Mouse (Mus musculus): Measurements from ENCODE around the gene Mga.

- TF ChIP-seq CTCF (IDR thresholded peaks at IDR 0.05): no peak
- TF ChIP-seq EP300 (IDR thresholded peaks at IDR 0.05): no peak
These were observed 89.3 kb downstream of the Mga start for GRCm38 (mm10) chr2:119986369-119986768.
